In the genomic region with DNA sequence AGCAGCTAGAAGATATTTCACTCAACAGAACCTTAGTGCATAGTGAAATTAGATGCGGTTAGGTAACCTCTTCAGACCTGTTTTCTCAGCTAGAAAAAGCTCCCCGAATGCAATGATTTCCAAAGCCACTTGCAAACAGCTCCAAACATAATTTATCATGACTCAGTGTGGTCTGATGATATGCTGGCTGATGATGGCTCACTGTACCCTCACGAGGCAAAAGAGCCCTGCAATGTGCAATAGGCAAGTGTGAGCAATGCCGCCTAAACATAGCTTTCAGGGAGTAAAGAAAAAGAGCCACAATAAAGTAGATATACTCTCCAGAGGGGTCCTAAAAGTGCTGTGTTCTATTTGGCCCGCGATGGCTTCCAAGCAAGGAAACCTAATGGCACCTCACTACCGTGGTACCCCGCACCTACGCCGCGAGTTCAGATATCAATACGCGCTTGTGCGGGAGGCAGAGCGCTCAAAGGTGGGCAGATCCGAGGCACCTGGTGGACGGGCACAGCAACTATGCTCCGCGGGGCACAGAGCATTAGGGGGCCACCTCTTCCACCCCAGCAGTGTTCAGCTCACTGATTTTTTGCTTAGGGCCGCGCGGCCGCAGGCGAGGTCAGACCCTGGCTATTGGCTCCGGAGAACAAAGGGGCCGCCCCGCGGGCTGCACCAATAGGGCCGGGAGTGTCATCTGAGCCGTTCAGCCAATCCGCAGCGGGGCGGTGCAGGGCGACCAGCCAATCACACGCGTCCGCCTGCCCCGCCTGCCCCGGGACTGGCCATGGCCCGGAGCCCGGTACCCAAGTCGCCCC, we compare ENCODE assay signal across 8 mouse cellular contexts. TPM values are rescaled to one million over a fixed set of nuclear protein-coding genes. Genes with fewer than 3 reads are reported as not detected.
A peak's percentile ranks its signal among the peaks of the same experiment; 100 is the strongest.
DNase-seq lines count a peak whose midpoint lies in the region; ATAC-seq lines count a peak whose summit lies in the region.

Gene Zfp775, plus strand, starts transcription at position 793 of the 809 bp plus-strand sequence.

- no peaks in the 10 kb centered on the region for H3K27me3 ChIP-seq in hindbrain, embryonic 16.5 days (replicated peaks; ENCODE audit: control insufficient read depth, insufficient read depth, low read length)

- H3K9me3 ChIP-seq in hindbrain, embryonic 16.5 days (ENCODE audit: control insufficient read depth, low read length) = peaks cover 14% of the 10 kb centered on the region

- peaks cover 29% of the 10 kb centered on the region for H3K36me3 ChIP-seq in hindbrain, embryonic 16.5 days (ENCODE audit: control insufficient read depth, insufficient read depth, low read length)

- H3K27ac ChIP-seq in hindbrain, embryonic 16.5 days (ENCODE audit: low read depth, low read length) = peak within 1 kb of the TSS; percentile 93

- H3K4me1 ChIP-seq in hindbrain, embryonic 16.5 days (ENCODE audit: control insufficient read depth, insufficient read depth, low read depth, low read length) = peaks cover 14% of the 10 kb centered on the region

- peak; percentile 99 for ATAC-seq in hindbrain, embryonic 16.5 days

- H3K9ac ChIP-seq in hindbrain, embryonic 16.5 days (ENCODE audit: low read depth, low read length) = peak within 1 kb of the TSS; percentile 97

- peak; percentile 92 for DNase-seq in ZHBTc4 (ENCODE audit: low read depth, low spot score)
- DNase-seq in cerebellum, postnatal 4 days (ENCODE audit: low spot score in 2 of 2) = peak; percentile 92 to 97
- DNase-seq in gastrocnemius, adult 18-20 months (ENCODE audit: low spot score) = peak; percentile 97
- peak; percentile 95 to 97 for DNase-seq in left cerebral cortex, adult 18-20 months (ENCODE audit: low spot score in 2 of 2)
- DNase-seq in lung, postnatal 4 days = peak; percentile 96 to 98
- DNase-seq in retina, postnatal 1 day = peak; percentile 96
- peak; percentile 94 for DNase-seq in thymus, postnatal 4 days

- WGBS in hindbrain, embryonic 16.5 days = 3% methylated on average over 42 of the region's 42 CpGs

- peak within 1 kb of the TSS; percentile 74 for H3K4me3 ChIP-seq in hindbrain, embryonic 16.5 days (ENCODE audit: low read length)

- H3K4me2 ChIP-seq in hindbrain, embryonic 16.5 days (ENCODE audit: low read length) = peak within 1 kb of the TSS; percentile 91

RNA-seq across cellular contexts. Expression of gene Zfp775, which starts in this region (rescaled TPM):
- 1 to 10 TPM; 8.8 TPM for total RNA-seq in gastrocnemius, adult 18-20 months (2021)
- polyA plus RNA-seq in hindbrain, embryonic 16.5 days (2015; fragmentation: Nextera tagmentation; extraction: Ambion mirVana) = 11.4 and 13.8 TPM in 2 replicates
- 1 to 10 TPM; 6.0 to 8.1 TPM for total RNA-seq in left cerebral cortex, adult 18-20 months (2021)

Comparison
In these comparisons a context has a peak if more than half of its experiments do, and no peak if none do; other contexts are left out.
1. Peak in every context shown above with its lines: DNase-seq, ATAC-seq, H3K4me3 ChIP-seq and H3K27ac ChIP-seq.